Mouse (Mus musculus) cerebellum, adult 2 months (tissue): ENCODE data around the gene Sec23a. TPM values are rescaled to one million over a fixed set of nuclear protein-coding genes. Genes with fewer than 3 reads are reported as not detected.

Experiments
- DNase-seq, 2 experiments: peaks; one replicate each; pipeline ENCODE4 v3.0.0; 2021
- H3K27ac ChIP-seq: fragments of 200-500 bp; 2 replicates; pipeline ENCODE4 v1.5.1; 2012; ENCODE audit warnings: low read length, control low read depth, inconsistent platforms; ENCODE audit not compliant: insufficient read depth
- H3K27me3 ChIP-seq: fragments of 200-500 bp; 2 replicates; pipeline ENCODE4 v1.6.1; 2012; ENCODE audit warnings: inconsistent platforms, mild to moderate bottlenecking, low read length, moderate library complexity; ENCODE audit not compliant: control insufficient read depth, insufficient read depth
- H3K4me1 ChIP-seq: fragments of 200-500 bp; 2 replicates; pipeline ENCODE4 v1.6.1; 2011; ENCODE audit warnings: low read length; ENCODE audit not compliant: control insufficient read depth, insufficient read depth
- H3K4me3 ChIP-seq: fragments of 200-500 bp; replicated peaks from 2 replicates; pipeline ENCODE3; 2011; ENCODE audit warnings: mild to moderate bottlenecking, low read depth, low read length, control low read depth; ENCODE audit not compliant: insufficient read depth
- CTCF ChIP-seq: fragments of 200-500 bp; IDR thresholded peaks from 2 replicates; pipeline ENCODE4 v1.5.1; 2011; ENCODE audit warnings: low read depth, mild to moderate bottlenecking, control low read depth, low read length, moderate library complexity, borderline replicate concordance; ENCODE audit not compliant: insufficient read depth
- POLR2A ChIP-seq: fragments of 200-500 bp; IDR thresholded peaks from 2 replicates; pipeline ENCODE4 v1.6.1; 2011; ENCODE audit warnings: low read length, control low read depth, borderline replicate concordance; ENCODE audit not compliant: insufficient read depth
- WGBS: fragments of 180-500 bp; shearing (Covaris S2); methylation state at CpG from one replicate; pipeline ENCODE4 v1.1.7; 2018; 5-methylcytosine and 5-hydroxymethylcytosine counted together
- polyA plus RNA-seq: library from polyadenylated mRNA; depleted of rRNA; stranded (reverse); fragments of >200 nt; gene quantifications from 2 replicates; pipeline ENCODE4 v1.2.3, GENCODE M21; 2012

The Sec23a gene
- polyA plus RNA-seq, 1 experiment, result 48.4 TPM

DNA sequence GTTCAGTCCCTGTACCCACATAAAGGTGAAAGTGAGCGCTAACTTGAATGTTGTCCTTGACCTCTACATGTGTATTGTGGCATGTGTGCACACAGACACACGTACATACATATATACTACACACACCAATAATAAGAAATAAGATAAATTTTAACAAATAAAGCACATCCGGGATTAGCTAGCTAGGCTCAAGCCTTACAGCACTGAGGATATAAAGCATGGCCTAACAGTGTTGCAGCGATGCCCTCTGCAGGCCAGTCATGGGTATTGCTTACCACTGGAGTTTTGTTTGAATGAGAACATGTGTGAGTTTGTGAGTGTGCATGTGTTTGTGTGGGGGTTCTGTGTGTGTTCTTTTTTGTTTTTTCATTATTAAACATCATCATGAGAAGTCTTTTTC is 47.2 kb downstream of the Sec23a start:
- TF ChIP-seq POLR2A, result no peak
- TF ChIP-seq CTCF, result peak; percentile 43; the same call in 1 of the 2 replicates
- Histone ChIP-seq H3K27me3 (no peaks in the 10 kb centered on the region), H3K27ac (no peak overlapping the region), H3K4me3 (no peak overlapping the region), H3K4me1 (no peaks in the 10 kb centered on the region)
- WGBS, result 74% methylated on average over 4 of the region's 4 CpGs
- no peak for DNase-seq

DNA sequence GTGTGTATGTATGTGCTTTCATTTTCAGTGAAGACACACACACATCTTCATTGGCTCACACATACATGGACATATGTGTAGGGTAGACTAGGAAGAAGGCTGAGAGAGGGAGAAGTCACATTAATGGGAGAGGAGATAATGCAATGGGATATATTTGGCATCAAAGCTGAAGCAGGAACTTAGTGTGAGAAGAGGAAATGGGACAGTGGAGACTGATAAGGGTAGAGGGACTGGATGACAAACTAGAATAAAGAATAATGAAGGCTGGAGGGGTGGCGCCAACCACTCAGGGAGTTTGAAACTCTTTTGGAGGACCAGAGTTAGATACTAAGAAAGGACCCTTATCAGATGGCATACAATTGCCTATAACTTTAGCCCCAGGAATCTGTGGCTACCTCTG is 51.0 kb downstream of the Sec23a start:
- DNase-seq, result no peak
- Histone ChIP-seq H3K4me1 (no peaks in the 10 kb centered on the region), H3K4me3 (no peak overlapping the region), H3K27ac (no peak overlapping the region), H3K27me3 (no peaks in the 10 kb centered on the region)
- TF ChIP-seq POLR2A (no peak), CTCF (no peak)
- 94% methylated on average over 1 of the region's 1 CpGs for WGBS

DNA sequence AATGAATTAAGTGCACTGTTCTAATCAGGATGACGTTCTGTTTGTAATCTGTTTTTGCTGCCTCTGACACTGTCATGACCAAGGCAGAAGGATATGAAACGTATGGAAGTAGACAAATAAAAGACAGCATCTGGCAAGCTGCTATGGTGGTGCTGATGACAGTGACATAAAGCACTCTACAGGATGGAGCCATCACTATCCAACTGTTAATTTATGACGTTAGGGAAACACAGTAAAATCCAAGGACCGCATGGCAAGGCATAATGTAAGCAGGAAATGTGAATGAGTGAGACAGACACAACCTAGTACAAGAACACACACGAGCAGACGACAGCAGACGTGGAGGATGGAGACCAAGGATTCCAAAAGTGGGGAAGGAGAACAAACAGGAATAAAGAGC is 55.2 kb downstream of the Sec23a start:
- no peak for DNase-seq
- TF ChIP-seq CTCF (no peak), POLR2A (no peak)
- 74% methylated on average over 7 of the region's 7 CpGs for WGBS
- Histone ChIP-seq H3K4me3 (no peak overlapping the region), H3K27me3 (no peaks in the 10 kb centered on the region), H3K27ac (no peak overlapping the region), H3K4me1 (no peaks in the 10 kb centered on the region)

DNA sequence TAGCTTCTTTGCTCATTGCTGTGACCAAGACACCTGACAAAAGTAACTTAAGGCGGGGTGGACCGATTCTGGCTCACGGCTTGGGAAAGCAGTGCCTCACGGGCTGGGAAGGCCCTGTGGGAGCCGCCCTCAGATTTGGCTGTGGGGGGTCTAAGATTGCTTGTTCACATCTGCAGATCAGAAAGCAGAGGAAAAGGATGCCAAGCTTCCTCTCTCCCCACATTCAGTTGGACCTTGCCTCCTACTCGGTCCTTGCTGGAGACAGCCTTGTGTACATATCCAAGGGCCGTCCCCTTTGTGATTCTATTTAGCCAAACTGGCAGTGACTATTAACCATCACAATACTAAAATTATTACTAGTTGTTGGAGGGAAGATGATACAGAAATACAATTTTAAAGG is 55.7 kb downstream of the Sec23a start:
- WGBS, result 72% methylated on average over 7 of the region's 7 CpGs
- H3K27me3 ChIP-seq, result no peaks in the 10 kb centered on the region
- DNase-seq, result no peak
- no peak overlapping the region for H3K27ac ChIP-seq
- no peak overlapping the region for H3K4me3 ChIP-seq
- TF ChIP-seq POLR2A, result no peak
- TF ChIP-seq CTCF, result no peak
- no peaks in the 10 kb centered on the region for H3K4me1 ChIP-seq

DNA sequence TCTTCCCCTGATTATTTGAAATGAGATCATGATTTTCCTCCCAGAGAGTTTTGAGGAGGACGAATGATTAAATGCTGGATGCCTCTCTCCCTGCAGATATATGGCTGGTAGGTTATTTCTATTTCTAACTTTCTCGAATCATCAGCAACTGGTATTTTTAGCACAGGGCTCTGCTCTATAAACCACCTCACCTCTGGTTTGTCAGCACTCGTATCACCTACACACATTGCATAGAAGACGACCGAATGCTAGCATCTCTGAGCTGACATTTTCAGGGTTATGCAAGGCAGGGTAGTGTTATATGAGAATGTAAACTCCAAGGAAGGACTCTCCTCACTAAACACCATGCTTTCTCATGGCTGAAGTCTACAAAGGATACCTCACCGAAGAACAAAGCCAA is 63.9 kb downstream of the Sec23a start:
- 90% methylated on average over 6 of the region's 6 CpGs for WGBS
- TF ChIP-seq POLR2A (no peak), CTCF (no peak)
- Histone ChIP-seq H3K4me3 (no peak overlapping the region), H3K27me3 (no peaks in the 10 kb centered on the region), H3K27ac (no peak overlapping the region), H3K4me1 (no peaks in the 10 kb centered on the region)
- DNase-seq, result no peak

DNA sequence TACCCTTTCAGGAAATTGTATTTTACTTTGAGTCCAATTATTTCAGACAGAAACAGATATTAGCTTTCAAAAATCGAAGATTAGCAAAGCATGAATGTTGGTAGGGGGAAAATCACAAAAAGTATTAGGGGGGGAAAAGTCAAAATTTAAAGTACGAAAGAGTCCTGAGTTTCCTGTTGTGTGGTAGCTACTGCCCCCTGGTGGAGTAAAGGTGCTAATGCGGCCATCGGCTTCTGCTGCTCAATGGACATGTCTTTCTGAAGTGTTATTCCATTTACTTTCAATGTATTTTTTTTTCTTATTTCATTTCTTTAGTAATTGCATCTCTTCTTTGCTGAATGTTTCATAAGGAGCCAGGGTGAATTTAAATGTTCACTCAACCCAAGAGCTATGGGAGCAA is 64.6 kb downstream of the Sec23a start:
- Histone ChIP-seq H3K4me1 (no peaks in the 10 kb centered on the region), H3K4me3 (no peak overlapping the region), H3K27ac (no peak overlapping the region), H3K27me3 (no peaks in the 10 kb centered on the region)
- DNase-seq, result peak; percentile 17 to 47
- TF ChIP-seq CTCF (peak; percentile 76), POLR2A (no peak)
- 17% methylated on average over 4 of the region's 4 CpGs for WGBS

DNA sequence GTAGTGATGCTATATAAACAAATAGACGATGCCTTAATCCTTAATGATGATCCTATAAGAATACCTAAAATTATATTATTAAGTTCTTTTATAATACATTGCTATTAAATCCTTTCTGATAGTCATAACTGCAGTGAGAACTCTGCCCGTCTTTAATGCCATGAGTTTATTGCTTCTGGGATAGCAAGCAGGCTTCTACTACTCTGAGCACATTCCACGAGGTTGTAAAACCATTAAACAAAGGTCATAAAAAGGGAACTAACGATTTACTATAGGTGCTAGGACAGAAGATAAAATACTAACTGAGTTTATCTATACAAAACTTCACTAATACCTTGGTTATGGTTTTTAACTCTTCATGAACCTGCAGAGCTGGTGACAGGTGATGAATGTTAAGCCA is 69.3 kb downstream of the Sec23a start:
- no peak overlapping the region for H3K4me3 ChIP-seq
- no peaks in the 10 kb centered on the region for H3K27me3 ChIP-seq
- H3K4me1 ChIP-seq, result no peaks in the 10 kb centered on the region
- DNase-seq, result no peak
- no peak overlapping the region for H3K27ac ChIP-seq
- WGBS, result 90% methylated on average over 4 of the region's 4 CpGs
- TF ChIP-seq POLR2A, result no peak
- no peak for TF ChIP-seq CTCF

DNA sequence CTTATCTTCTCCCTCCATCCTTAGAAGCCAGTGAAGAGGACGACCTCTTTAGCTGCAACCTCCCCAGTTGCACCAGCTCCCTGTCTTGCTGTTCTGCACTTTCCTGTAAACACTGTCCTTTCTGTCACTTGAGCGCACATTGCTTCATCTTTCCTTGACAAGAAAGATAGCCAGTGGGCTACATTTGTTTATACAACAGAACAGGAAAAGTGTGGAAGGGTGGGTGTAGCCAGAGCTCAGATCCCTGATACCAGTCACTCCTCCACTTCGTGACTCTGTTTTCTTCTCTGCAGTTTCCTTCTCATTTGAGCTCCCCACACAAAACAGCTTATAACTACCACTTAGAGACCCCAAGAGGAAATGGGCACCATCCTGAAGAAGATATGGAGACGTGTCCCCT is 77.2 kb downstream of the Sec23a start:
- 82% methylated on average over 4 of the region's 4 CpGs for WGBS
- Histone ChIP-seq H3K4me1 (no peaks in the 10 kb centered on the region), H3K4me3 (no peak overlapping the region), H3K27ac (no peak overlapping the region), H3K27me3 (no peaks in the 10 kb centered on the region)
- DNase-seq, result no peak
- TF ChIP-seq POLR2A (no peak), CTCF (no peak)
